Mouse (Mus musculus) adrenal gland, adult 2 months (tissue): Measurements from ENCODE around the gene 6330409D20Rik. TPM values are rescaled to one million over a fixed set of nuclear protein-coding genes. Genes with fewer than 3 reads are reported as not detected.
A peak's percentile ranks its signal among the peaks of the same experiment; 100 is the strongest.

Experiments
- DNase-seq: peaks from one replicate; pipeline ENCODE4 v3.0.0; 2021
- polyA plus RNA-seq: library from polyadenylated mRNA; depleted of rRNA; stranded (reverse); fragments of >200 nt; gene quantifications from 2 replicates; pipeline ENCODE4 v1.2.3, GENCODE M21; 2012
- total RNA-seq, 2 experiments: library from RNA; stranded (reverse); gene quantifications; 2 replicates each; pipeline ENCODE4 v1.2.3; 2021

The 6330409D20Rik gene
- total and polyA plus RNA-seq, 3 experiments = not detected

GRCm38 (mm10) chr2:32724149-32724548 lies 16.7 kb downstream of the 6330409D20Rik start:
- DNase-seq = no peak

DNA sequence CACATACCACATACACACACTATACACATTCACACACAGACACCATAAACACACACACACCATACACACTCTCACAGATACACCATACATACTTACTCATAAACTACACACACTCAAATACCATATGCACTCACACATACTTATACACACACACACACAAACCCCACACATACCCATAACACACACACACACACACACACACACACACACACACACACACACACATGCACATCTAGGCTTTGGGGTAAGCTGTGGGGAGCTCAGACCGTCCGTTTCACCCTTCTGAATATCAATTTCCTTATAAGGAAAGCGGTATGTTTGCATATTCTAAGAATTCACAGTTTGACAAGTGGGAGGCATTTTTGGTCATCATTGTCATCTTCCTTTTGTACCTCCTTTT lies 18.2 kb downstream of the 6330409D20Rik start:
- DNase-seq = no peak

- DNase-seq = no peak
Observed at GRCm38 (mm10) chr2:32722046-32722445, 18.8 kb downstream of the 6330409D20Rik start.

GRCm38 (mm10) chr2:32720681-32721229 lies 20.1 kb downstream of the 6330409D20Rik start, which contains the start of gene Sh2d3c:
TSS of gene Sh2d3c (plus strand) at chr2:32721055.
- DNase-seq = no peak

DNA sequence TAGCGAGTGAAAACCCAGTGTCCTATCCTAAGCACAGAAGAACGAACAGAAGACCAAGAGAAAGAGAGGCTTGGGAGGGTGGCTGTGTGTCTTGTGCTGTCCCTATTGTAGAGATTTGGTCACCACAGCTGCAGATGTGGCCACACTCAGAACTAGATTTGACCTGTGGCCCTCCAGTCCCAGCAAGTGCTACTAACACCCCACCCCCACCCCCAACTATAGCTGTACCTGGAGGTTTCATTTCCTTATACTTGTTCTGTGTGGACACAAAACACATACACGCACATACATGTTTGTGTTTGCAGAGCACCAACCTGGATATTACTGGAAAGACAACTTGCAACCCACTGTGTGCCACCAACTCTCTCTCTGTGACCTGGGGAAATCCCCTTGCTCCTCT lies 20.8 kb downstream of the 6330409D20Rik start:
- DNase-seq = no peak

DNA sequence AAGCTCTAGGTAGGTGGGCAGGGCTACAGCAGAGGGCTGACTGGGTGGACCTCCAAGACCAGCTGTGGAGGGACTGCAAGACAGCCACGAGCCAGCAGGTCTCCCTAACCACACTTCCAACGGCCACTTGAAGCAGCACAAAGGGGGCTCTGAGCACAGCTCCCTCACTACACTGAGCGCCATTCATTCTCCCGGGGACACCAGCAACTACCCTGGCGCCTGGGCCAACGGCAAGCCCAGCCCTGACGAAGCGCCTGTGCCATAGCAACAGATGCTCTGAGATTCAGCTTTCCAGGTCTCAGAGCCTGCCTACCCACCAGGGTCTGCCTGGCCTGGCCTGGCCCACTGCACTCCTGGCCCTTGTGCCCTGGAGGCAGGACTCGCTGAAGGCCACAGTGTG lies 22.1 kb downstream of the 6330409D20Rik start:
- DNase-seq = no peak

DNA sequence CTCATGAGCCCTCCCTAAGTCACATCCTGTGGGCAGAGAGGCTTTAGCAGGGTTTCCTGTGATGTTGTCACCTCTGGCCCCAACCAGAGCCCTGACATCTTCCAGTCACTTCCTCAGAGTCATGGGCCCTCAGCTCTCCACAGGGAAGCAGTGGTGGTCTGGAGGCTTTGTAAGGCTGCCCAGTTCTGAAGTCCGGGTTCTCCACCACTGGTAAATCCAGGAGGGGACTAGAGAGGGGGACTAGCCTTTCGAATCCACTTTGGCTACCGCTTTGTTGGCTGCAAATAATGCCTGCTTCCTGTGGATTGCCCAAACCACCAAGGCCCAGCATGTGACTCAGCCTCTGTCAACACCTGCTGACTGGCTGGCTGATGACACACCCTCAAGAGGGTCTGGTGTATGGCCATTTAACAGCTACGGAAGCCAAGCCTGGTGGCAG lies 25.8 kb downstream of the 6330409D20Rik start:
- DNase-seq = peak; percentile 65

- no peak for DNase-seq
Observed at GRCm38 (mm10) chr2:32714117-32714986, 26.5 kb downstream of the 6330409D20Rik start.

DNA sequence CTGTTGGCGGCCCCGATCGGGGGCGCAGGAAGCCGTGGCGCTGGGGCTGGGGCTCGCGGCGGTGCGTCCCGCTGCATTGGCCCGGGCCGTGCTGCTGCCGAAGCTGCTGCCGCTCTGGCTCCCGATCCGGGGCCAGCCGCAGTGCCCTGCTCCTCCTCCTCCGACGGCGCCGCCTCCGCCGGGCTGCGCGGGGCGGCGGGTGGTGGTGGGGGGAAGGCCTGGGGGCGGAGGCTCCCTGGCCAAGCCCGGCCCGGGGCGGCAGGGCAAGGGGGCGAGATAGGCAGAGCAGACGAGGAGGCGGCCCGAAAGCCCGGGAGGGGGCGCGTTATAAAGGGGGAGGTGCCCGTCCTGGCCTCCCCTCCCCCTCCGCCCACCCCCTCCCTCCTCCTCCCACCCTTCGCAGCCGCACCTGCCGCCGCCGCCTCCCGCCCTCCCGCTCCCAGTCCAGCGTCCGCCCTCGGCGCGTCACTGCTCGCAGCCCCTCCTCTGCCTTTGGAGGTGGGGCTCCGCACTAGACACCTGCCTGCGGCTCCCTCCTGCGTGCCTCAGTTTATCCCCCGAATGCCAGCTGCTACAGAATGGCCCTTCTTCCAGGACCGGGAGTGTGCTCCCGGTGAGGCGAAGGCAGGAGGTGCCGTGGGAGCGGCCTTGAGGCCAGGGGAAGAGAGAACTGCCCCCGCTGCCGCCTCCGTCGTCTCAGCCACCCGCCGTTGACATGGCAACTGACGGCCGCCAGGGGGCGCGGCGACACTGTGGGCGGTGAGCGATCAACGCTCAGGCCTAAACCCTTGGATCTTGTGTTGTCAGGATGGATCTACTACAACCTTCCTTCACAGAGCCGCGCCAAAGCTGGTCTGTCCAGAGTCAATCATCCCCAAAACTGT lies 27.6 kb downstream of the 6330409D20Rik start, which contains the start of gene Cdk9:
TSS of gene Cdk9 (minus strand) at position 143 of the 884 bp plus-strand sequence.
- DNase-seq = peak; percentile 96

GRCm38 (mm10) chr2:32712586-32712933 lies 28.3 kb downstream of the 6330409D20Rik start:
- DNase-seq = peak; percentile 97

GRCm38 (mm10) chr2:32712108-32712551 lies 28.7 kb downstream of the 6330409D20Rik start:
- peak; percentile 85 for DNase-seq

- DNase-seq = no peak
Observed at GRCm38 (mm10) chr2:32711301-32712056, 29.3 kb downstream of the 6330409D20Rik start.

GRCm38 (mm10) chr2:32710425-32710824 lies 30.4 kb downstream of the 6330409D20Rik start:
- no peak for DNase-seq

- no peak for DNase-seq
Observed at GRCm38 (mm10) chr2:32709521-32710137, 31.2 kb downstream of the 6330409D20Rik start.

DNA sequence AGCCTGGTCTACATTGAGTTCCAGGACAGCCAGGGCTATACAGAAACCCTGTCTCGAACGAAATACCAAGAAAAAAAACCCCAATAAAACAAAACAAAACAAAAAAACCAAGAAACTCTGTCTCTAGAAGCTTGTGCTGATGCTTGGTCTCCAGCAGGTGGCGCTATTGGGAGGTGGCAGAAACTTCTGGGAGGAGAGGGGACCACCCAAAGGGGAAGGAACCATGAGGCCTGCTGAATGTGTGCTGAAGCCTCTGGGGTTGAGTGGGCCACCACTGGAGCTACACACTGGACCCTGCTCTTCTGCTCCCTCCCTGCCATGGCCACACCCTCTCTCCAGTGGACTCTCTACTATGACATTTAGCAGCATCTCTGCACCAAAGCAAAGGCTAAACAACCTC lies 32.2 kb downstream of the 6330409D20Rik start:
- DNase-seq = no peak

- no peak for DNase-seq
Observed at GRCm38 (mm10) chr2:32706971-32707370, 33.8 kb downstream of the 6330409D20Rik start.

DNA sequence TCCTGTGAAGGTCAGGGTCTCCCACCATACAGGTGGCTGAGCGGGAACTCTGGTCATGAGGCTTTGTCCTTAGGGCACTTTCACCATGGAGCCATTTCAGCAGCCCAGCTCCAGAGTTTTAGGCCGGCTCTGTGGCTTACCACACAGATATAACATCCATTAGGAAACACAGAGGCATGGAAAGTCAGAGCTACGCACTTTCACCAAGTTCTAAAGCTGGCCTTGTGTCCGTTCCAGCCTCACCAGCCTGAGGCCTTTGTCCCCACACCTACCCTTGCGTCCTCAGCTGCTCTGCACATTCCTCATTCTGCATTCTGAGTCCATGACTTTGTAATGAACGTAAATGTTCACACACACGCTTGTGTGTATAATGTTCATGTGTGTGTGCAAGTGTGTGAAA lies 35.8 kb downstream of the 6330409D20Rik start:
- DNase-seq = no peak

GRCm38 (mm10) chr2:32704021-32704421 lies 36.8 kb downstream of the 6330409D20Rik start, which contains the start of gene Fpgs:
TSS of gene Fpgs (minus strand) at chr2:32704145.
- no peak for DNase-seq

GRCm38 (mm10) chr2:32703046-32703445 lies 37.8 kb downstream of the 6330409D20Rik start:
- DNase-seq = no peak

DNA sequence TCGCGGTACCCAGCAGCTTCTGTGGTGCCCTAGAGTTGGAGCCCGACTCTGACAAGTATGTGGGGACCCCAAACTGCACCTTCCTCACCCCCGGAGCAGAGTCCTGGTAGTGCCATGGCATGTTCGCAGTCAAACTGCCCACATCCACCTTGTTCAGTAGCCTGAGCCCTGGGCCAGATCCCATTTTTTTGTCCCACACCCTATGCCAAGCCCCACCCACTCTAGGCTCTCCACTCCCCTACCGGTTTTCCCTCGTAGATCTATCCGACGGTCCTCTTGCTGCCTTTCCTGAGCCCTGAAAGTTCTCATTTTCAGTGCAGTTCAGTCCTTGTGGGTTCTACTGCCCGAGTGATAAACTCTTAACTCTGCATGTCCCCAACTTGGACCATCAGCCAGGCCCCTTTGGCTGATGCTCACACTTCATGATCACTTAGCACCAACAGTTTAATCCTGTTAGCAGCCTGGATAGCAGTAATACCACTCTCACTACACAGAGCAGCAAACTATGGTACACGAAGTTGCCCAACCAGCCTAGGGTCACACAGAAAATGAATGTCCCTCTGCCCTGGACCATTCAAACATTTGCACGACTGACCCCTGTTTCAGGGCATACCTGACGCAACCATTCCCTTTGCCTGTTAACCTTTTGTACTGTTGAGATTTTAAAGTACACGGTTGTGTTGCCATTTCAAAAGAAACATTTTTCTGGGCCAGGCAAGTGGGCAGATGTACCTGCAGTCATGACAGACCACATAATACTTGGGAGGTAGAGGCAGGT lies 39.7 kb downstream of the 6330409D20Rik start:
- no peak for DNase-seq
